Mouse (Mus musculus) midbrain, embryonic 16.5 days (tissue): ENCODE measurements around the gene Zfp263. TPM values are rescaled to one million over a fixed set of nuclear protein-coding genes. Genes with fewer than 3 reads are reported as not detected.

Experiments
- ATAC-seq: fragments of 200-750 bp; cut with Nextera tagmentation; 2 replicates; pipeline ENCODE4 v1.8.0; 2017; ENCODE audit warnings: moderate TSS enrichment
- H3K27ac ChIP-seq: fragments of 300-500 bp; sonication (generic); 2 replicates; pipeline ENCODE4 v1.5.1; 2014; ENCODE audit warnings: mild to moderate bottlenecking, low read length, mixed read lengths
- H3K27me3 ChIP-seq: fragments of 300-500 bp; sonication (generic); 2 replicates; pipeline ENCODE4 v1.6.1; 2014; ENCODE audit warnings: low read depth, low read length, mixed read lengths; ENCODE audit not compliant: control insufficient read depth, insufficient read depth
- H3K36me3 ChIP-seq: fragments of 300-500 bp; sonication (generic); 2 replicates; pipeline ENCODE4 v1.6.1; 2014; ENCODE audit warnings: mild to moderate bottlenecking, low read length, moderate library complexity, mixed read lengths; ENCODE audit not compliant: control insufficient read depth, insufficient read depth
- H3K4me1 ChIP-seq: fragments of 300-500 bp; sonication (generic); 2 replicates; pipeline ENCODE4 v1.6.1; 2014; ENCODE audit warnings: mild to moderate bottlenecking, low read length, mixed read lengths; ENCODE audit not compliant: control insufficient read depth, insufficient read depth
- H3K4me2 ChIP-seq: fragments of 300-500 bp; sonication (generic); 2 replicates; pipeline ENCODE4 v1.6.1; 2014; ENCODE audit warnings: mild to moderate bottlenecking, low read length, mixed read lengths
- H3K4me3 ChIP-seq: fragments of 300-500 bp; sonication (generic); 2 replicates; pipeline ENCODE4 v1.5.1; 2014; ENCODE audit warnings: low read depth, mild to moderate bottlenecking, low read length, moderate library complexity, mixed read lengths
- H3K9ac ChIP-seq: fragments of 300-500 bp; sonication (generic); 2 replicates; pipeline ENCODE4 v1.6.1; 2014; ENCODE audit warnings: low read depth, low read length, mixed read lengths
- H3K9me3 ChIP-seq: fragments of 300-500 bp; sonication (generic); replicated peaks from 2 replicates; pipeline ENCODE4 v1.6.1; 2014; ENCODE audit warnings: mild to moderate bottlenecking, low read length, mixed read lengths; ENCODE audit not compliant: control insufficient read depth, poor library complexity, severe bottlenecking
- WGBS: fragments of 180-500 bp; shearing (Covaris S2); extraction: QIAGEN DNeasy Blood & Tissue Kit; methylation state at CpG from one replicate; pipeline ENCODE4 v1.1.7; 2014; 5-methylcytosine and 5-hydroxymethylcytosine counted together
- polyA plus RNA-seq: library from polyadenylated mRNA; unstranded; fragments of >200 nt; fragmentation: Nextera tagmentation; extraction: Ambion mirVana; gene quantifications from 2 replicates; pipeline ENCODE4 v1.2.1, GENCODE M21; 2015

Gene Zfp263
- polyA plus RNA-seq, 1 experiment from 2014 or later: 52.3 TPM

- H3K4me2 ChIP-seq: no peak overlapping the region
- 82% methylated on average over 1 of the region's 1 CpGs for WGBS
- ATAC-seq: no peak
- no peak overlapping the region for H3K27ac ChIP-seq
- H3K36me3 ChIP-seq: no peaks in the 10 kb centered on the region
- no peak overlapping the region for H3K9ac ChIP-seq
- no peaks in the 10 kb centered on the region for H3K27me3 ChIP-seq
- no peak overlapping the region for H3K4me3 ChIP-seq
- H3K9me3 ChIP-seq: no peaks in the 10 kb centered on the region
- H3K4me1 ChIP-seq: no peaks in the 10 kb centered on the region
Measured at GRCm38 (mm10) chr16:3733198-3733732, 10.6 kb upstream of the Zfp263 start.

GRCm38 (mm10) chr16:3742466-3742865, 1.4 kb upstream of the Zfp263 start:
- Histone ChIP-seq H3K9ac (no peak overlapping the region), H3K9me3 (no peaks in the 10 kb centered on the region), H3K4me1 (peaks cover 26% of the 10 kb centered on the region), H3K36me3 (peaks cover 12% of the 10 kb centered on the region), H3K4me3 (no peak overlapping the region), H3K27ac (peak overlapping the region; percentile 88), H3K27me3 (no peaks in the 10 kb centered on the region), H3K4me2 (peak overlapping the region; percentile 60)
- ATAC-seq: no peak
- 95% methylated on average over 6 of the region's 6 CpGs for WGBS

- WGBS: under 1% methylated on average over 32 of the region's 32 CpGs
- Histone ChIP-seq H3K36me3 (peaks cover 27% of the 10 kb centered on the region), H3K4me3 (peak overlapping the region; percentile 78), H3K9me3 (peaks cover 2% of the 10 kb centered on the region; the same call in 1 of the 2 replicates), H3K27me3 (no peaks in the 10 kb centered on the region), H3K4me2 (peak overlapping the region; percentile 94), H3K9ac (peak overlapping the region; percentile 85), H3K27ac (peak overlapping the region; percentile 79), H3K4me1 (peaks cover 26% of the 10 kb centered on the region)
- peak; percentile 71 for ATAC-seq
Measured at GRCm38 (mm10) chr16:3744186-3744700, 350 bp downstream of the Zfp263 start.

GRCm38 (mm10) chr16:3745656-3746055, 1.8 kb downstream of the Zfp263 start:
- no peak overlapping the region for H3K9ac ChIP-seq
- peaks cover 14% of the 10 kb centered on the region; the same call in 1 of the 2 replicates for H3K9me3 ChIP-seq
- ATAC-seq: no peak
- no peak overlapping the region for H3K27ac ChIP-seq
- WGBS: 87% methylated on average over 4 of the region's 4 CpGs
- peaks cover 26% of the 10 kb centered on the region for H3K4me1 ChIP-seq
- peak overlapping the region; percentile 94 for H3K4me2 ChIP-seq
- H3K36me3 ChIP-seq: peaks cover 41% of the 10 kb centered on the region
- peak overlapping the region; percentile 0; the same call in 1 of the 2 replicates for H3K4me3 ChIP-seq
- no peaks in the 10 kb centered on the region for H3K27me3 ChIP-seq

GRCm38 (mm10) chr16:3748976-3749375, 5.1 kb downstream of the Zfp263 start:
- H3K36me3 ChIP-seq: peaks cover 56% of the 10 kb centered on the region
- peaks cover 20% of the 10 kb centered on the region; the same call in 1 of the 2 replicates for H3K9me3 ChIP-seq
- peaks cover 22% of the 10 kb centered on the region for H3K4me1 ChIP-seq
- no peak overlapping the region for H3K4me2 ChIP-seq
- no peak for ATAC-seq
- no peak overlapping the region for H3K9ac ChIP-seq
- no peaks in the 10 kb centered on the region for H3K27me3 ChIP-seq
- H3K4me3 ChIP-seq: no peak overlapping the region
- WGBS: 100% methylated on average over 3 of the region's 3 CpGs
- no peak overlapping the region for H3K27ac ChIP-seq

DNA sequence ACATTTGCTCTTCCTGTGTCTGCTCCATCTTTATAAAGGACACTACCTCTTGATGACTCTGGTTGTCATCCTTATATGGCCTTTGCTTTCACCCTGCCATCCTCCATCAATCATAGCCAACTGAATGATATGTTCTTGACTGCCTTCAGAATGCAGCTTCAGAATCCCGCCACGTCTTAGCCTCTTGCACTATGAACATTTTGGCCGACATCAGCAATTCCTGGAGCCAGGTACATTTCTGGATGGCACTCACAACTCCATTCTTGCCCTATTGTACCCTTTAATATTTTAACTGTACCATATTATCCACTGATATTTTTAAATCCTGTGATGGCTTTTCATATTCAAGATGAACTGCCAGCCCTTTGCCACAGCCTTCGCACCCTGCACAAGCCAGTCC, 27.7 kb downstream of the Zfp263 start:
- Histone ChIP-seq H3K36me3 (no peaks in the 10 kb centered on the region), H3K4me3 (no peak overlapping the region), H3K4me1 (no peaks in the 10 kb centered on the region), H3K9ac (no peak overlapping the region), H3K27me3 (no peaks in the 10 kb centered on the region), H3K9me3 (no peaks in the 10 kb centered on the region), H3K4me2 (no peak overlapping the region), H3K27ac (no peak overlapping the region)
- no peak for ATAC-seq
- WGBS: 98% methylated on average over 4 of the region's 4 CpGs

GRCm38 (mm10) chr16:3776365-3776764, 32.5 kb downstream of the Zfp263 start:
- Histone ChIP-seq H3K4me1 (no peaks in the 10 kb centered on the region), H3K36me3 (no peaks in the 10 kb centered on the region), H3K4me2 (no peak overlapping the region), H3K27me3 (no peaks in the 10 kb centered on the region), H3K9me3 (no peaks in the 10 kb centered on the region), H3K9ac (no peak overlapping the region), H3K4me3 (no peak overlapping the region), H3K27ac (no peak overlapping the region)
- no peak for ATAC-seq
- 87% methylated on average over 3 of the region's 3 CpGs for WGBS

DNA sequence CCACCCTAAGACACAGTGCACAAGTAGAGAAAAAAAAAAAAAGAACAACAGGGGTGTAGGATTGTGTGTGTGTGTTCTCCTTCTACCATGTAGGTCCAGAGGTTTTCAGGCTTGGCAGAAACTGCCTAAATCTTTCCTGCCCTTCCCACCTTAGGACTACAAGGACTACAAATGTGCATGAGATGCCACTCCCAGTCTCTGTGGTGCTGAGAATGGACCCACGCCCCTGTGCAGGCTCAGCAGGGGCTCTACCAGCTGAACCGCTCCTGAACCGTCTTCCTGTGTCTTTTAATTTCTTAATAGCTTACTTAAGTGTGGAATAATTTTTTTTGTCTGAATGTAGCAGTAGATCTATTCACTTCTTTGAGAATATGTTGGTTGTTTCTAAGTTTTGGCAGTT, 34.1 kb downstream of the Zfp263 start:
- Histone ChIP-seq H3K4me1 (no peaks in the 10 kb centered on the region), H3K9ac (no peak overlapping the region), H3K27me3 (no peaks in the 10 kb centered on the region), H3K4me3 (no peak overlapping the region), H3K4me2 (no peak overlapping the region), H3K36me3 (no peaks in the 10 kb centered on the region), H3K27ac (no peak overlapping the region), H3K9me3 (no peaks in the 10 kb centered on the region)
- no peak for ATAC-seq
- 76% methylated on average over 3 of the region's 3 CpGs for WGBS

GRCm38 (mm10) chr16:3781237-3781636, 37.3 kb downstream of the Zfp263 start:
- Histone ChIP-seq H3K9ac (no peak overlapping the region), H3K27ac (no peak overlapping the region)
- ATAC-seq: no peak

More at GRCm38 (mm10) chr16:3781237-3781636, 37.3 kb downstream of the Zfp263 start:
- H3K4me3 ChIP-seq: no peak overlapping the region
- H3K36me3 ChIP-seq: no peaks in the 10 kb centered on the region
- no peaks in the 10 kb centered on the region for H3K27me3 ChIP-seq
- H3K4me1 ChIP-seq: no peaks in the 10 kb centered on the region
- no peaks in the 10 kb centered on the region for H3K9me3 ChIP-seq
- no peak overlapping the region for H3K4me2 ChIP-seq
